Mouse (Mus musculus) erythroblast, embryonic 14.5 days (primary cell): ENCODE measurements around the gene Elf2.

ENCODE experiments used
- GATA1 ChIP-seq: IDR thresholded peaks from 2 replicates; pipeline ENCODE4 v1.6.1; 2012; ENCODE audit warnings: low read length, inconsistent platforms, mixed read lengths
- TAL1 ChIP-seq: IDR thresholded peaks from 3 replicates; pipeline ENCODE4 v1.6.1; 2012; ENCODE audit warnings: low read length, inconsistent platforms, mixed read lengths

DNA sequence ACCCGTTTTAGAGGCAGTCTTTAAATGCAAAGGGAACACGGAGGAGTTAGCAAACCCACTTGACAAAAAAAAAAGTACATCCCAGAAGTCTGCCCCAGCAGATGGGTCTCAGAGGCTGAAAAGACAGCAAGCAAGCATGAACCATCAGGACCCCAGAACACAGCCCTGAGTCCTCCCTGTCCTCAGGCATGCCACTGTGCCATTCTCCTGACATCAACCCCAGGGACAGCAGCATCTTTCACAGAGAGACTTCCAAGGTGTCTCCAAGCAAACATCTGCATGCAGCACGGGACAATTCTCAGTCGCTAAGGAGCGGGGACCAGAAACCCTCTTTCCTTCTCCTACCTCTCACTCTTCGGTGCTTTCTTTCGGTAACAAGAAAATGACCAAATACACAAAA, 18.1 kb downstream of the Elf2 start:
- no peak for TF ChIP-seq GATA1
- TF ChIP-seq TAL1, result no peak
